Mouse (Mus musculus): Measurements from ENCODE around the gene Supt4a. TPM values are rescaled to one million over a fixed set of nuclear protein-coding genes. Genes with fewer than 3 reads are reported as not detected.
A peak's percentile ranks its signal among the peaks of the same experiment; 100 is the strongest.

Supt4a gene
- polyA plus RNA-seq, 1 experiment from 2014 or later: 163 TPM

DNA sequence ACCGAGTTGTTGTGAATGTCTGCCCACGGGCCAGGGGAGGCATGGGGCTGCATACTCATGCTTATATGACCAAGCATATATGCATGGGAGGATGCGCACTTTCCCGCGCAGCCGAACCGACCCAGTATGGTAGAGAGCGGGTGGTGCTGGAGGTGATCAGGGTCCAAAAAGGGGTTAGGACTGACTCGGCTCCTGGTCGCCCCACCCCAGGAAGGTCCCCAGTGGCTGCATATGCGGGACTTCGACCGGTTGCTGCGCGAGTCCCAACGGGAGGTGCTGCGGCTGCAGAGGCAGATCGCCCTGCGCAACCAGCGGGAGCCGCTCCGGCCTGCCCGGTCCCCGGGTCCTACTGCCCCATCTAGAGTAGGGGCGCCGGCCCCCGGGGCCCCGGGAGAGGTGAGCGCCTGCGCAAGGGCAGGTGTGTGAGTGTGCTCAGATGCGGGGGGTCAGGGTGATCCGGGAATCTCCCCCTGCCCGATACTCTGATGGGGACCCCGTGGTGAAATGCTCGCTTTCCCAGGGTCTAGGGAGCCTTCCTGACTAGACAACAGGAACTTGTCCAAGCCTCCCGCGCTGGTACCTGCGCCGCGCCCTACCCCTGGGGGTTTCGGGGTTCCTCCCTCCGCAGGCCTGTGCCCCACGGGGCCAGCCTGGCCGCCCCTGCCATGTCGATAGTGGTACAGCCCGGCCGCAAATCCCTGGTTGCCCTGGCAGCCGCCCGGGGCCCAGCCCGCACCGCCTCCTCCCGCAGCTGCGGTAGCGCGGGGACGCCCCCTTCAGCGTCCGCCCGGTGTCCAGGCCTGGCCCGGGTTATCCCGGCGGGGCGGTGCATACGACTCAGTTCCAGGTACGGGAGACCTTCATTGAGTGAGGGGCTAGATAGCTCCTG is 26.9 kb downstream of the Supt4a start:
- WGBS: under 1% methylated on average over 65 of the region's 65 CpGs
- H3K27me3 ChIP-seq (ENCODE audit: control insufficient read depth, insufficient read depth, low read length): peaks cover 48% of the 10 kb centered on the region
- ATAC-seq (ENCODE audit: low FRiP score): peak; percentile 60
- no peak overlapping the region; the same call in none of the 2 replicates for H3K27ac ChIP-seq (ENCODE audit: low read depth, low read length)
- H3K36me3 ChIP-seq (ENCODE audit: control insufficient read depth, insufficient read depth, low read length): no peaks in the 10 kb centered on the region
- peak overlapping the region; percentile 75 for H3K9ac ChIP-seq (ENCODE audit: low read length)
- DNase-seq (ENCODE audit: low spot score, missing footprints): peak; percentile 95
- no peaks in the 10 kb centered on the region for H3K9me3 ChIP-seq (ENCODE audit: control insufficient read depth, low read length)
- peaks cover 29% of the 10 kb centered on the region for H3K4me1 ChIP-seq (ENCODE audit: control insufficient read depth, insufficient read depth, low read length)
- peak overlapping the region; percentile 48 for H3K4me3 ChIP-seq (ENCODE audit: low read depth, low read length)
- peak overlapping the region; percentile 98 for H3K4me2 ChIP-seq

DNA sequence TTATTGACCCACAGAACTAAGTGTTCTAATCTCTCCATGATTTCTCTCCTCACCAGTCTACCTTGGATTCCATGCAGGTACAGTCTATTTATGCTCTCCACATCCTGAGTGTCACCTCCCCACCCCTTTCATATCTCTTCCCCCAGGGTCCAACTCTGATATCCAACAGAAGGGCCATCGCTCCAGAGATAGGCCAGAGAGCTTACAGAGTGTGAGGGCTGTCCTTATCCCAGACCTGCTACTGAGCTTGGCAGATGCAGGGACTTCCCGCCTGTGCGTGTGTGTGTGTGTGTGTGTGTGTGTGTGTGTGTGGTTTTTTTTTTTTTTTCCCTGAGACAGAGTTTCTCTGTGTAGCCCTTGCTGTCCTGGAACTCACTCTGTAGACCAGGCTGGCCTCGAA is 31.4 kb downstream of the Supt4a start:
- DNase-seq (ENCODE audit: low spot score, missing footprints) (no peak), ATAC-seq (ENCODE audit: low FRiP score) (no peak)
- peaks cover 13% of the 10 kb centered on the region for H3K27me3 ChIP-seq (ENCODE audit: control insufficient read depth, insufficient read depth, low read length)
- no peaks in the 10 kb centered on the region for H3K9me3 ChIP-seq (ENCODE audit: control insufficient read depth, low read length)
- H3K4me2 ChIP-seq: no peak overlapping the region
- H3K27ac ChIP-seq (ENCODE audit: low read depth, low read length): no peak overlapping the region
- no peak overlapping the region for H3K9ac ChIP-seq (ENCODE audit: low read length)
- no peak overlapping the region for H3K4me3 ChIP-seq (ENCODE audit: low read depth, low read length)
- 96% methylated on average over 4 of the region's 4 CpGs for WGBS
- no peaks in the 10 kb centered on the region for H3K36me3 ChIP-seq (ENCODE audit: control insufficient read depth, insufficient read depth, low read length)
- H3K4me1 ChIP-seq (ENCODE audit: control insufficient read depth, insufficient read depth, low read length): peaks cover 13% of the 10 kb centered on the region

DNA sequence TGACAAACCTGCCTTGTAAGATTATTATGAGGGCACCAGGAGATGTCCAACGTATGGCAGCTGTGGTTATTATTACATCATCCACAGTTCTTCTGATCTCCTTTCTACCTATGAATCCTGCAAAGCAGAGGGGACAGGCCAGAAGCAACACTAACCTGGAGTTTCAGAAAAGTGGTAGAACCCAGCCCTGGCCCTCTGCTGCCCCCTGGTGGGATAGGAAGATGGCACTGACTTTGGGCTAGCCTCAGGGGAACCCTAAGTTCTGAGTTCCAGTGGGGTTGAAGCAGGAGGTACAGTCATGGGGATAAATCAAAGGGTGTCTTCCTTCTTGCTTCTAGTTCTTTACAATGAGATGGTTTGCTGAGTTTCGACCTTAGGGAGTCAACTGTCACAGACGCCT is 33.6 kb downstream of the Supt4a start:
- no peaks in the 10 kb centered on the region for H3K36me3 ChIP-seq (ENCODE audit: control insufficient read depth, insufficient read depth, low read length)
- no peak overlapping the region for H3K4me2 ChIP-seq
- ATAC-seq (ENCODE audit: low FRiP score) (no peak), DNase-seq (ENCODE audit: low spot score, missing footprints) (peak; percentile 91)
- peaks cover 2% of the 10 kb centered on the region for H3K27me3 ChIP-seq (ENCODE audit: control insufficient read depth, insufficient read depth, low read length)
- H3K4me1 ChIP-seq (ENCODE audit: control insufficient read depth, insufficient read depth, low read length): no peaks in the 10 kb centered on the region
- no peak overlapping the region for H3K27ac ChIP-seq (ENCODE audit: low read depth, low read length)
- H3K4me3 ChIP-seq (ENCODE audit: low read depth, low read length): no peak overlapping the region
- 53% methylated on average over 3 of the region's 3 CpGs for WGBS
- no peak overlapping the region for H3K9ac ChIP-seq (ENCODE audit: low read length)
- H3K9me3 ChIP-seq (ENCODE audit: control insufficient read depth, low read length): no peaks in the 10 kb centered on the region

DNA sequence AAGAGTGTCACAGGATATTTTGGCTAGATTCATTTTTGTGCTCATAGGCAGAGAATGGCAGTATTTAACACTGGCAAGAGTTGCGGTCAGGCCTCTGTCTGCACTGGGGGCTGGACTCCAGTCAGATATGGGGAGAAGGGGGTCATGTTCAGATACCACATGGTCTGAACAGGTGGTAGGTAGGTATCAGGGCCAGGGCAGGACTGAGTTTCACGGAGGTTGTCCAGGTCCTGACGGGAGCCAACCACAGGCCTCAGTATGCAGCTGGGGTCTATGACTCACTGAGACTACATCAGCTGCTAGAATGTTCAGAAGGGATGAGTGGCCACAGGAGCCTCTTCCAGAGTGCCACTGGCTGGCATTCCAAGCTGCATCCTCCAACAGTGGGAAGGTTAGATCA is 35.0 kb downstream of the Supt4a start:
- Histone ChIP-seq H3K9ac (ENCODE audit: low read length) (no peak overlapping the region), H3K27ac (ENCODE audit: low read depth, low read length) (no peak overlapping the region), H3K27me3 (ENCODE audit: control insufficient read depth, insufficient read depth, low read length) (no peaks in the 10 kb centered on the region), H3K36me3 (ENCODE audit: control insufficient read depth, insufficient read depth, low read length) (no peaks in the 10 kb centered on the region), H3K4me3 (ENCODE audit: low read depth, low read length) (no peak overlapping the region), H3K9me3 (ENCODE audit: control insufficient read depth, low read length) (no peaks in the 10 kb centered on the region), H3K4me1 (ENCODE audit: control insufficient read depth, insufficient read depth, low read length) (no peaks in the 10 kb centered on the region), H3K4me2 (no peak overlapping the region)
- DNase-seq (ENCODE audit: low spot score, missing footprints): no peak
- 90% methylated on average over 3 of the region's 3 CpGs for WGBS
- ATAC-seq (ENCODE audit: low FRiP score): no peak

DNA sequence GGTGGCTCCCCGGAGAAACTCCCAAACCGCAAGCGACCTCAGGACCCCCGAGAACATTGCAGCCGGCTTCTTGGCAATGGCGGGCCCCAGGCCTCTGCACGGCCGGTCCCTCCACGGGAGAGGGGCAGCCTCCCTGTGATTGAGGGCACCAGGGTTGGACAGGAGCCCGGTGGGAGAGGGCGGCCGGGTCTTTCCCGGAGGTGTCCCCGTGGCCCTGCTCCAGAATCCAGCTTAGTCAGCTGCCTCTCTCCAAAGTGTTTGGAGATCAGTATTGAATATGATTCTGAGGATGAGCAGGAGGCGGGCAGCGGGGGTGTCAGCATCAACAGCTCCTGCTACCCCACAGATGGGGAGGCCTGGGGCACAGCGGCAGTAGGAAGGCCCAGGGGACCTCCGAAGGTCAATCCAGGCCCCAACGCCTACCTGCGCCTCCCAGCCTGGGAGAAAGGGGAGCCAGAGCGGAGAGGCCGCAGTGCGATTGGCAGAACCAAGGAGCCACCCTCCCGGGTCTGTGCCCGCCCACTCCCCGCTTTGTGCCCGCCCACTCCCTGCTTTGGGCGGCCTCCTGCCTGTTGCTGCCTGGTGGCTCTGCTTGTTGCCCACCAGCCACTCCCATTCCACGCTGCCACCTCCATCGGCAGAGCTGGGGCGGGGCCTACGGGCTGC is 40.9 kb downstream of the Supt4a start:
- Histone ChIP-seq H3K36me3 (ENCODE audit: control insufficient read depth, insufficient read depth, low read length) (no peaks in the 10 kb centered on the region), H3K9ac (ENCODE audit: low read length) (peak overlapping the region; percentile 63), H3K9me3 (ENCODE audit: control insufficient read depth, low read length) (no peaks in the 10 kb centered on the region), H3K27ac (ENCODE audit: low read depth, low read length) (no peak overlapping the region), H3K27me3 (ENCODE audit: control insufficient read depth, insufficient read depth, low read length) (no peaks in the 10 kb centered on the region; the same call in none of the 2 replicates), H3K4me3 (ENCODE audit: low read depth, low read length) (peak overlapping the region; percentile 24), H3K4me2 (peak overlapping the region; percentile 66), H3K4me1 (ENCODE audit: control insufficient read depth, insufficient read depth, low read length) (peaks cover 12% of the 10 kb centered on the region)
- DNase-seq (ENCODE audit: low spot score, missing footprints) (peak; percentile 95), ATAC-seq (ENCODE audit: low FRiP score) (peak; percentile 86)
- WGBS: 8% methylated on average over 28 of the region's 32 CpGs

DNA sequence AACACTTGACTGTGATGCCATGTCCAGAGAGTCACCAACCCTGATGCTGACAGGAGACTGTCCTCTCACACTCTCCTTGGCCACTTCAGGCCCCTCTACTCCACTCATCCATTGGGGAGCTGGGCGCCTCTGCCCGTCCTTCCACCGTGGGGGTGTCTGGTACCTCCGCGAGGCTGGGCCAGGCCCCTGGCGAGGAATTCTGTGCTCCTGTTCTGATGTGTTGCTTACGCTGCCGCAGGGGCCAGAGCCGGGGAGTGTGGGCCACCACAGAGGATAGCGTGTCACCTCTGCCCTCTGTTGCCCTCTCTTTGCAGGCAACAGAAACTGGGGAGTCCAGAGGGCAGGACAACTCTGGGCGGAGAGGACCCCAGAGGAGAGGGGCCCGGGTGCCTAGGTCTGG is 41.6 kb downstream of the Supt4a start:
- ATAC-seq (ENCODE audit: low FRiP score) (0 out of 2 replicates have a peak, but pooled peaks have one; percentile 26), DNase-seq (ENCODE audit: low spot score, missing footprints) (no peak)
- peak overlapping the region; percentile 63 for H3K9ac ChIP-seq (ENCODE audit: low read length)
- no peaks in the 10 kb centered on the region; the same call in none of the 2 replicates for H3K27me3 ChIP-seq (ENCODE audit: control insufficient read depth, insufficient read depth, low read length)
- no peak overlapping the region for H3K27ac ChIP-seq (ENCODE audit: low read depth, low read length)
- H3K9me3 ChIP-seq (ENCODE audit: control insufficient read depth, low read length): no peaks in the 10 kb centered on the region
- H3K4me3 ChIP-seq (ENCODE audit: low read depth, low read length): 0 out of 2 replicates have a peak overlapping the region, but pooled peaks have one; percentile 24
- H3K36me3 ChIP-seq (ENCODE audit: control insufficient read depth, insufficient read depth, low read length): no peaks in the 10 kb centered on the region
- H3K4me1 ChIP-seq (ENCODE audit: control insufficient read depth, insufficient read depth, low read length): peaks cover 12% of the 10 kb centered on the region
- H3K4me2 ChIP-seq: peak overlapping the region; percentile 66
- 38% methylated on average over 12 of the region's 12 CpGs for WGBS

DNA sequence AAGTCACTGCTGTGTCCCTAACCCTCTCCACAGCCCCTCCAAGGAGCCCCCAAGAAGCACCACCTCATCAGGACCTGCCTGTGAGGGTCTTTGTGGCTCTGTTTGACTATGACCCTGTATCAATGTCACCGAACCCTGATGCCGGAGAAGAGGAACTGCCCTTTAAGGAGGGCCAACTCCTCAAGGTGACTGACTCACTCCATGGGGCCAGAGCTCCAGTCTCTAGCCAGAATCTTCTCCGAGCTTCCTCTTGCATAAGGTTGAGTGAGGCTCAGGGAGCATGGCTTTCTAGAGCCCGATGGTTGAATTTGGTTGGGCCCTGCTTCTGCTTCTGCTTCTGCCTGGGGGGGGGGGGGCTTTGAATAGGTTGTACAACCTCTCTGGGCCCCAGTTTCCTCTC is 42.0 kb downstream of the Supt4a start:
- no peaks in the 10 kb centered on the region for H3K9me3 ChIP-seq (ENCODE audit: control insufficient read depth, low read length)
- ATAC-seq (ENCODE audit: low FRiP score) (no peak), DNase-seq (ENCODE audit: low spot score, missing footprints) (no peak)
- no peak overlapping the region for H3K9ac ChIP-seq (ENCODE audit: low read length)
- H3K4me1 ChIP-seq (ENCODE audit: control insufficient read depth, insufficient read depth, low read length): peaks cover 12% of the 10 kb centered on the region
- WGBS: 83% methylated on average over 4 of the region's 4 CpGs
- H3K27me3 ChIP-seq (ENCODE audit: control insufficient read depth, insufficient read depth, low read length): no peaks in the 10 kb centered on the region; the same call in none of the 2 replicates
- no peaks in the 10 kb centered on the region for H3K36me3 ChIP-seq (ENCODE audit: control insufficient read depth, insufficient read depth, low read length)
- no peak overlapping the region for H3K4me3 ChIP-seq (ENCODE audit: low read depth, low read length)
- no peak overlapping the region for H3K27ac ChIP-seq (ENCODE audit: low read depth, low read length)
- H3K4me2 ChIP-seq: no peak overlapping the region

DNA sequence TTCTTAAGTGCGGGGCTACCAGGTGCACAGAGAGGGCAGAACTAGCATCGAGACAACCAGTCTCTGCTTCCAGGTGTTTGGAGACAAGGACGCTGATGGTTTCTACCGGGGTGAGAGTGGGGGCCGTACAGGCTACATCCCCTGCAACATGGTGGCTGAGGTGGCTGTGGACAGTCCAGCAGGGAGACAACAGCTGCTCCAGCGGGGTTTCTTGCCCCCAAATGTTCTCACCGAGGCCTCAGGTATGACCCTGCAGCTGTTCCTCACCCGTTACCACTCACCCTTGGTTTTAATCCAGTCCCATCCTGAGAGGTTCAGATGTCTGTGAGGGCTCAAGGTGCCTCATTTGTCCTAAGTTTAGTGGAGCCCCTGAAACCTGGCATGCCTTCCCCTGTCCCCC is 42.8 kb downstream of the Supt4a start:
- no peaks in the 10 kb centered on the region; the same call in none of the 2 replicates for H3K27me3 ChIP-seq (ENCODE audit: control insufficient read depth, insufficient read depth, low read length)
- H3K4me2 ChIP-seq: no peak overlapping the region
- DNase-seq (ENCODE audit: low spot score, missing footprints): no peak
- H3K4me1 ChIP-seq (ENCODE audit: control insufficient read depth, insufficient read depth, low read length): peaks cover 12% of the 10 kb centered on the region
- WGBS: 90% methylated on average over 8 of the region's 8 CpGs
- H3K4me3 ChIP-seq (ENCODE audit: low read depth, low read length): no peak overlapping the region
- no peak for ATAC-seq (ENCODE audit: low FRiP score)
- no peak overlapping the region for H3K27ac ChIP-seq (ENCODE audit: low read depth, low read length)
- no peaks in the 10 kb centered on the region for H3K36me3 ChIP-seq (ENCODE audit: control insufficient read depth, insufficient read depth, low read length)
- H3K9me3 ChIP-seq (ENCODE audit: control insufficient read depth, low read length): no peaks in the 10 kb centered on the region
- no peak overlapping the region for H3K9ac ChIP-seq (ENCODE audit: low read length)

DNA sequence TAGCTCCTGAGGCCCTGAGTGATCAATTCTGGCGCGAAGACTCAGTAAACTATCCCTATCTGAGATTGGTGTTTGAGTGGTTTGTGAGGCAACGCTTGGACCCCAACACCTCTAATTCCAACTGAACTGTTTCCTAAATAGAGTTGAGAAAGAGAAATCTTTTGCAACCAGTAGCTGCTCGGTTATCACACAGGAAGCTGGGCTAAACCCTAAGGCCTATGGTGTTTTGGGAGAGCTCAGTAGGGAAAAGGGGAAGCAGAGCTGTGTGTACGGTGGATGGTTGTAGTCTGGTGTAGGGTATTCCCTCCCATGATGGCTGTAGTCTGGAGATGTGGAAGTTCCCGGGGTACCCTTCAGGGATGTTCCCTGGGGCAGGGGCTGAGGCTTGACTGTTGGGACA is 52.7 kb downstream of the Supt4a start:
- H3K36me3 ChIP-seq (ENCODE audit: control insufficient read depth, insufficient read depth, low read length): no peaks in the 10 kb centered on the region
- no peak for ATAC-seq (ENCODE audit: low FRiP score)
- DNase-seq (ENCODE audit: low spot score, missing footprints): no peak
- H3K9ac ChIP-seq (ENCODE audit: low read length): no peak overlapping the region
- no peak overlapping the region for H3K27ac ChIP-seq (ENCODE audit: low read depth, low read length)
- no peak overlapping the region for H3K4me2 ChIP-seq
- H3K4me1 ChIP-seq (ENCODE audit: control insufficient read depth, insufficient read depth, low read length): no peaks in the 10 kb centered on the region
- H3K4me3 ChIP-seq (ENCODE audit: low read depth, low read length): no peak overlapping the region
- WGBS: 86% methylated on average over 6 of the region's 6 CpGs
- H3K27me3 ChIP-seq (ENCODE audit: control insufficient read depth, insufficient read depth, low read length): no peaks in the 10 kb centered on the region
- no peaks in the 10 kb centered on the region for H3K9me3 ChIP-seq (ENCODE audit: control insufficient read depth, low read length)
